Mouse (Mus musculus) cerebellum, adult 11 months (tissue): ENCODE data around the gene Polk.

Experiments used
- DNase-seq: peaks from one replicate; pipeline ENCODE4 v3.0.0; 2022

Gene Polk

GRCm38 (mm10) chr13:96542081-96542889, at the start of gene Polk, which contains the start of gene Col4a3bp:
Gene Polk (minus strand): TSS chr13:96542579.
Gene Col4a3bp (plus strand): TSS chr13:96542618.
- peak; percentile 94 for DNase-seq

GRCm38 (mm10) chr13:96588642-96589041, 46.3 kb upstream of the Polk start:
- DNase-seq: no peak

DNA sequence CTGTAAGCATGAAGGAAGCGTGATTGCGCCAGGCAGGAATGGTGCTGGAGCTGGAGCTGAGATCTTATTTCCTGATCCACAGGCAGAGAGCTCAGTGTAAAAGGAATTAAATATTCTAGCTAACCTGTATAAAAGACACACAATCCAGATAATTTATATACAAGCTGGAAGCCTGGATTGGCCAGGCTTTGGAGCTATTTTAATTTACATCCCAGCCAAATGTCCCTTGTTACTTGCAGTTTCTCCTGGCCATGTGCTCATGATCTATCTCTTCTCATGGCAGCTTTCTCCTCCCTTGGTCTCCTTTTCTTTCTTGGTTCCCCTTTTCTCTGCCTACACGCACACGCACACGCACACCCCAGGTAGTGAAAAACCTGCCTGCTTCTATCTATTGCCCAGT, 44.2 kb upstream of the Polk start:
- DNase-seq: no peak

GRCm38 (mm10) chr13:96584201-96584600, 41.8 kb upstream of the Polk start:
- no peak for DNase-seq

GRCm38 (mm10) chr13:96579979-96580378, 37.6 kb upstream of the Polk start:
- DNase-seq: no peak

GRCm38 (mm10) chr13:96579104-96579503, 36.7 kb upstream of the Polk start:
- DNase-seq: no peak

DNA sequence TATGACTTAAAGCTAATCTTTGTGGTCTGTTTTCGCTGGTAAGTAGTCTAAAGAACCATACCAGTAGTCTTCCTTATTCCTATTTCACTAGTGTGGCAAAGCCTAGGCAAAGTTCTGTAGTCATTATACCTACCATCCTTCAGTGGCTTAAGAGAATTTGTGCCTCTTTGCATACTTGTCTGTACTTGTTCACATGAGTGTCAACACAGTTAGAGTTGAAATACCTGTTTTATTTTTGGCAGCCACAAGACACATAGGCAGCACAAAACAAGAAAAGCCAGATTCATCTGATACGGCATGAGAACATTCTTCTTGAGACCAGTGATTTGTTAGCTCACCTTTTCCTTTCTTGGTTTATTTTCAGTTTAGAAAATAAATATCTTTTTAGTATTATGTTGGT, 31.8 kb upstream of the Polk start:
- no peak for DNase-seq

DNA sequence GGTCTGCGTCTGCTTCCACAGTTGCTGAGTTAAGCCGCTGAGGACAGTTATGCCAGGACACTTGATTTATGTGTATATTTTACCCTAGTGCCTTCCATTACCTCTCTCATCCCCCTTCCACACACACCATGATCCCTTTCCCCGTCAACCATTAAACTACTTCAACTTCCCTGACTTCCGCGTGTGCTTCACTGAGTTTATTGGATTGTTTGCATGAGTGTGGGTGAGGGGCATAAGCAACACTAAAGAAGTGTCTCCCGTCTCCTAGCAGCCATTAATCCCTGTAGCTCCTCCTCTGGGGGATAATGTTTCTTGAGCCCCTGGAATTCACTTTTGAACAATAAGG, 28.6 kb upstream of the Polk start:
- DNase-seq: no peak

DNA sequence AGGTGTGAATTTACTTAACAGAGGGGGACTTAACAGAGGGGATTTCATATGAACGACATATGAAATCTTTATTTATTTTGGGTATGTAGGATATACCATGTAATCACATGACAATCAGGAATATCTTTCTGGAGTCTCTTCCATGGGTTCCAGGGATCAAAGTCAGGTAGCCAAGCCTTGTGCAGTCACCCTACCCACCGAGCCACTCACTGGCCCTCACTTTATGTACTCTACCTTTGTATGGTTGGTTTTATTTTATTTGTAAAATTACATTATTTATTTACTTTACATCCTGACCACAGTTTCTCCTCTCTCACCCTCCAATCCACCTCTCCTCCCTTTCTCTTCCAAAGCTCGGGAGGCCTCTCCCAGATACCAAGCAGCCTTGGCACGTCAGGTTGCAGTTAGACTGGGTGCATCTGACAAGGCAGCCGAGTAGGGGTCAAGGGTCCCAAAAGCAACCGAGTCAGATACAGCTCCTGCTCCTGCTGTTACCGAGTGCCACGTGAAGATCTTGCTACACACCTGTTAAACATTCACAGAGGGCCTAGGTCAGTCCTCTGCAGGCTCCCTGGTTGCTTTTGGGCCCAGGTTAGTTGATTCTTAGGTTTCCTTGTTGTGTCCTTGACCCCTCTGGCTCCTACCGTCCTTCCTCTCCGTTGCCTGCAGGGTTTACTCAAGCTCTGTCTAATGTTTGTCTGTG, 28.1 kb upstream of the Polk start:
- DNase-seq: no peak

- DNase-seq: no peak
These were observed 25.6 kb upstream of the Polk start for GRCm38 (mm10) chr13:96567977-96568376.

DNA sequence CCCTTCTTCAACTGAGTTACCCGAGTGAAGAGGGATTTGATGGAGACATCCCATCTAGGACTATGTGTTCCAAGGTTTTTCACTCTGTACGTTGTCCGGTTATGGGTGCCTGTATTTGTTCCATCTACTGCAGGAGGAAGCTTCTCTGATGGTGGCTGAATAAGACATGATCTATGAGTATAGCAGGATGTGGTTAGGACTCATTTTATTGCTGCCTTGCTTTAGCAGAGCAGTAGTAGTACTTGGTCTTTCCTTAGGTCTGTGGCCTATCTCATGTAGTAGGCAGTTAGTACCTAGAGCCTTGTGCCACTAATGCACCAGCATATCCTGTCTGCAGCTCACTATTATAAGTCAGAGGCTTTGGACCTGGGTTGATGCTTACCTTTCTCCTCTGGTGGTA, 12.7 kb upstream of the Polk start:
- no peak for DNase-seq

GRCm38 (mm10) chr13:96547941-96548340, 5.6 kb upstream of the Polk start:
- no peak for DNase-seq

DNA sequence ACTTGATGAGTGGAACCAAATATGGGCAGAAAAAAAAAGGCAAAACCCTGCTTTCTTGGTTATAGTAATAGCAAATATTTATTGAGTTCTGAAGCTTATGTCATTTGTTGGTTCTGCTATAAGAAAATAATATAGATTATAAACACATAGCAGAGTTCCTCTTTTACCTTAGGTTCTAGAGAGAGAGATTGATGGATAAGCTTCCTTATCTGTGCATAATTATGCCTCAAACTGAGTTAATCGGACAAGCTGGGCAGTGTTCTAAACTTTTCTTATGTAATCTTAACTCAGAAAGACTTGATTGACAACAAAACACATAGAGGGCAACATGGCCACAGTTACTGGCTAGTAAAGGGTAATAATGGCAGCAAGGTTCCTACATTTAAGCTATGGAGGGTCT, 4.9 kb upstream of the Polk start:
- DNase-seq: no peak

- DNase-seq: no peak
These were observed 2.1 kb upstream of the Polk start for GRCm38 (mm10) chr13:96544506-96544905.

DNA sequence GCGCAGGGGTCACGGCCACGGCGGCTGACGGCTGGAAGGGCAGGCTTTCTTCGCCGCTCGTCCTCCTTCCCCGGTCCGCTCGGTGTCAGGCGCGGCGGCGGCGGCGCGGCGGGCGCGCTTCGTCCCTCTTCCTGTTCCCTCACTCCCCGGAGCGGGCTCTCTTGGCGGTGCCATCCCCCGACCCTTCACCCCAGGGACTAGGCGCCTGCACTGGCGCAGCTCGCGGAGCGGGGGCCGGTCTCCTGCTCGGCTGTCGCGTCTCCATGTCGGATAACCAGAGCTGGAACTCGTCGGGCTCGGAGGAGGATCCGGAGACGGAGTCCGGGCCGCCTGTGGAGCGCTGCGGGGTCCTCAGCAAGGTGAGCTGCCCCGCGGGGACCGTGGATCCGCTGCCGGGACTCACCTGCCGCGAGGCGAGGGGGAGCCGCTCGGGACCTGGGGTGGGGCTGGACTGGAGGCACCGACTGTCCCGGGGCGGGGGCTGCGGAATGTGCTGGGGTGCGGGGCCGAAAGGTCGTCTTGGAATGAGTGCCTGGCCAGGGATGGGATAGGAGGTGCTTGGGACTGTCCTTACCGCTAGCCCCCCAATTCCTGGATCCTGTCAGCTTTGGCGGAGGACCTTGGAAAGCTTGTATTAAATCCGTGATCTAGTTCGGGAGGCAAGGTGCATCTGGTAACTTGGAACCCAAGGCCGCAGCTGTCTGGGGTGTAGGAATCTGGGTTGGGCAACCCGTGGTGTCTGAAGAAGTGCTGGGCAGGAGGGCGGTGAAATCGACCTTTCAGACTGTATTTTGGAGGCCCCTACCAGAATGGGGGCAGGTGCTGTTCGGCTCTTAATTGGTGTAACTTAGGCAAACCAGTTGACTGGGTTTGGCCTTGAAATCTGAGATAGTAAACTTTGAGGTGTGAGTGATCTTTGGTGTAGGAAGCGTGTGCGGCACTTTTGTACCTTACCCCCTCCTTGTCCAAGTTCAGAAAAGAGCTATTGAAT, 817 bp upstream of the Polk start:
- no peak for DNase-seq

- no peak for DNase-seq
These were observed 998 bp downstream of the Polk start for GRCm38 (mm10) chr13:96541381-96541780.

- DNase-seq: no peak
These were observed 4.3 kb downstream of the Polk start for GRCm38 (mm10) chr13:96538103-96538502.

DNA sequence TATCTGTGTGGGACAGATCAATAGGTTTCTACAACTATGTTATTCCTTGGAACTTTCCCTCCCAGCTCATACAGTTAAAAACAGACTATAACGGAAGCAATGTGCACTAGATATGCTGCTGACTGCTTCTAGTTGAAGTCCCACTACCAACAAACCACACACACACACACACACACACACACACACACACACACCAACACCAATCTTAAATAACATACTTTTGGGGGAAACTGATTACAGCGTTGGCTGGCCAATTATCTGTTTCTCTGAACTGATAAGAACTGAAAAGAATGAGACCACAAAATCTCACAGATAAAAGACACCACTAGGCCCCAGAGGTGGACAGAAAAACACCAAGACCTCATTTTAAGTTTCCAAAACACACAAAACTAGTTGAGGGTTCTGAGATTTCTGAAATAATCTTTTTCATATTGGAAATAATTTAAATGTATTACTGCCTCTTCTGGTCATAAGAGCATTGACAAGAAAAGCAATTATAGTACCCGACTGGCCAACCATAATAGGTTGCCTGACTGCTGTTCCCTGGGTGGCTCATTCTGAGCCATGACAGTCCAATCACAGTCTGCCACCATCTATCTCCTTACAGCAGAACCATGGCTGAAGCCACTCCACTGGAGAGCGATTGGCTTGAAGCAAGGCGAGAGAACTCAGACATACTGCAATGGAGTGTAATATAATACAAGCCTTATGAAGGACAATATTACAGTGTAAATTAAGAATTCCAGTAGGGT, 5.4 kb downstream of the Polk start:
- DNase-seq: no peak

GRCm38 (mm10) chr13:96533742-96534141, 8.6 kb downstream of the Polk start:
- DNase-seq: no peak

DNA sequence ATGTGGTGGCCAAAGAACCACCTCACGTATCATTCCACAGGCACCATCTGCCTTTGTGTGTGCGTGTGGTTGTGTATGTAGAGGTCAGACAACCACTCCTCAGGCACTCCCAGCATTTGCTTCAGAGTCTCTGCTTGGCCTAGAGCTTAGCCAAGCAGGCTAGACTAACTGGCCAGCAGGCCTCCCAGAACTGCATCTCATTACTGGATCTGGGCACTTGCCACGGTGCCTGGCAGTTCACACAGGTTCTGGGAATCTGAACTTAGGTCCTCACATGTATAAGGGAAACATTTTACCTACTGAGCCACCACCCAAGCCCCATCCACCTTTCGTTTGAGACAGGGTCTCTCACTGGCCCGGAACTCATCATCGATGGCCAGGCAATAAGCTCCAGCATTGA, 10.2 kb downstream of the Polk start:
- DNase-seq: no peak

GRCm38 (mm10) chr13:96530064-96530463, 12.3 kb downstream of the Polk start:
- no peak for DNase-seq

GRCm38 (mm10) chr13:96529542-96529941, 12.8 kb downstream of the Polk start:
- no peak for DNase-seq

- DNase-seq: no peak
These were observed 13.6 kb downstream of the Polk start for GRCm38 (mm10) chr13:96528776-96529175.
